Mouse (Mus musculus): ENCODE results near the gene Crtac1. TPM values are rescaled to one million over a fixed set of nuclear protein-coding genes. Genes with fewer than 3 reads are reported as not detected.
A peak's percentile ranks its signal among the peaks of the same experiment; 100 is the strongest.

Crtac1 gene
- polyA plus RNA-seq, 1 experiment, result 0.48 TPM

GRCm38 (mm10) chr19:42429410-42429809 lies 2.2 kb downstream of the Crtac1 start:
- H3K36me3 ChIP-seq (ENCODE audit: control insufficient read depth, insufficient read depth, low read length), result no peaks in the 10 kb centered on the region
- H3K4me3 ChIP-seq (ENCODE audit: low read depth, low read length), result no peak overlapping the region
- peaks cover 8% of the 10 kb centered on the region; the same call in 1 of the 2 replicates for H3K4me1 ChIP-seq (ENCODE audit: control insufficient read depth, insufficient read depth, insufficient read length, low read length)
- TF ChIP-seq CTCF (IDR thresholded peaks at IDR 0.05; ENCODE audit: extremely low read depth, insufficient read length, insufficient replicate concordance, low read depth, low read length), result peak; percentile 66; the same call in 1 of the 2 replicates
- no peak for TF ChIP-seq POLR2A (IDR thresholded peaks at IDR 0.05; ENCODE audit: low read depth, low read length)
- H3K27me3 ChIP-seq (ENCODE audit: control insufficient read depth, insufficient read depth, low read length), result peaks cover 47% of the 10 kb centered on the region
- 14% methylated on average over 3 of the region's 3 CpGs for WGBS
- no peak overlapping the region for H3K27ac ChIP-seq (ENCODE audit: insufficient read depth, low read depth, low read length)

- H3K27ac ChIP-seq (ENCODE audit: insufficient read depth, low read depth, low read length), result no peak overlapping the region
- H3K4me1 ChIP-seq (ENCODE audit: control insufficient read depth, insufficient read depth, insufficient read length, low read length), result no peaks in the 10 kb centered on the region
- 9% methylated on average over 3 of the region's 3 CpGs for WGBS
- no peak for TF ChIP-seq CTCF (IDR thresholded peaks at IDR 0.05; ENCODE audit: extremely low read depth, insufficient read length, insufficient replicate concordance, low read depth, low read length)
- TF ChIP-seq POLR2A (IDR thresholded peaks at IDR 0.05; ENCODE audit: low read depth, low read length), result no peak
- H3K36me3 ChIP-seq (ENCODE audit: control insufficient read depth, insufficient read depth, low read length), result no peaks in the 10 kb centered on the region
- peaks cover 7% of the 10 kb centered on the region; the same call in 1 of the 2 replicates for H3K27me3 ChIP-seq (ENCODE audit: control insufficient read depth, insufficient read depth, low read length)
- H3K4me3 ChIP-seq (ENCODE audit: low read depth, low read length), result no peak overlapping the region
Measured at GRCm38 (mm10) chr19:42425208-42425607, 6.4 kb downstream of the Crtac1 start.

GRCm38 (mm10) chr19:42415042-42415441 lies 16.5 kb downstream of the Crtac1 start:
- no peak for TF ChIP-seq POLR2A (IDR thresholded peaks at IDR 0.05; ENCODE audit: low read depth, low read length)
- no peak for TF ChIP-seq CTCF (IDR thresholded peaks at IDR 0.05; ENCODE audit: extremely low read depth, insufficient read length, insufficient replicate concordance, low read depth, low read length)
- Histone ChIP-seq H3K4me3 (ENCODE audit: low read depth, low read length) (no peak overlapping the region), H3K36me3 (ENCODE audit: control insufficient read depth, insufficient read depth, low read length) (no peaks in the 10 kb centered on the region), H3K27ac (ENCODE audit: insufficient read depth, low read depth, low read length) (no peak overlapping the region), H3K4me1 (ENCODE audit: control insufficient read depth, insufficient read depth, insufficient read length, low read length) (no peaks in the 10 kb centered on the region), H3K27me3 (ENCODE audit: control insufficient read depth, insufficient read depth, low read length) (no peaks in the 10 kb centered on the region; the same call in 1 of the 2 replicates)
- WGBS, result 76% methylated on average over 8 of the region's 8 CpGs

- no peaks in the 10 kb centered on the region for H3K36me3 ChIP-seq (ENCODE audit: control insufficient read depth, insufficient read depth, low read length)
- H3K27me3 ChIP-seq (ENCODE audit: control insufficient read depth, insufficient read depth, low read length), result no peaks in the 10 kb centered on the region; the same call in 1 of the 2 replicates
- H3K4me1 ChIP-seq (ENCODE audit: control insufficient read depth, insufficient read depth, insufficient read length, low read length), result no peaks in the 10 kb centered on the region
- no peak overlapping the region for H3K4me3 ChIP-seq (ENCODE audit: low read depth, low read length)
- no peak overlapping the region for H3K27ac ChIP-seq (ENCODE audit: insufficient read depth, low read depth, low read length)
- 46% methylated on average over 5 of the region's 5 CpGs for WGBS
- no peak for TF ChIP-seq CTCF (IDR thresholded peaks at IDR 0.05; ENCODE audit: extremely low read depth, insufficient read length, insufficient replicate concordance, low read depth, low read length)
- no peak for TF ChIP-seq POLR2A (IDR thresholded peaks at IDR 0.05; ENCODE audit: low read depth, low read length)
Measured at GRCm38 (mm10) chr19:42409856-42410255, 21.7 kb downstream of the Crtac1 start.

- Histone ChIP-seq H3K36me3 (ENCODE audit: control insufficient read depth, insufficient read depth, low read length) (no peaks in the 10 kb centered on the region), H3K4me1 (ENCODE audit: control insufficient read depth, insufficient read depth, insufficient read length, low read length) (no peaks in the 10 kb centered on the region), H3K4me3 (ENCODE audit: low read depth, low read length) (no peak overlapping the region), H3K27me3 (ENCODE audit: control insufficient read depth, insufficient read depth, low read length) (no peaks in the 10 kb centered on the region; the same call in 1 of the 2 replicates), H3K27ac (ENCODE audit: insufficient read depth, low read depth, low read length) (no peak overlapping the region)
- 2% methylated on average over 19 of the region's 19 CpGs for WGBS
- no peak for TF ChIP-seq POLR2A (IDR thresholded peaks at IDR 0.05; ENCODE audit: low read depth, low read length)
Measured at GRCm38 (mm10) chr19:42409226-42409625, 22.4 kb downstream of the Crtac1 start.

- Histone ChIP-seq H3K27ac (ENCODE audit: insufficient read depth, low read depth, low read length) (no peak overlapping the region), H3K4me1 (ENCODE audit: control insufficient read depth, insufficient read depth, insufficient read length, low read length) (no peaks in the 10 kb centered on the region), H3K36me3 (ENCODE audit: control insufficient read depth, insufficient read depth, low read length) (no peaks in the 10 kb centered on the region), H3K27me3 (ENCODE audit: control insufficient read depth, insufficient read depth, low read length) (0 out of 2 replicates have a peak, but pooled peaks cover 2% of the 10 kb centered on the region), H3K4me3 (ENCODE audit: low read depth, low read length) (no peak overlapping the region)
- WGBS, result 85% methylated on average over 15 of the region's 15 CpGs
- TF ChIP-seq POLR2A (IDR thresholded peaks at IDR 0.05; ENCODE audit: low read depth, low read length) (no peak), CTCF (IDR thresholded peaks at IDR 0.05; ENCODE audit: extremely low read depth, insufficient read length, insufficient replicate concordance, low read depth, low read length) (no peak)
Measured at GRCm38 (mm10) chr19:42404364-42404763, 27.2 kb downstream of the Crtac1 start.

- WGBS, result 53% methylated on average over 3 of the region's 3 CpGs
- H3K4me1 ChIP-seq (ENCODE audit: control insufficient read depth, insufficient read depth, insufficient read length, low read length), result no peaks in the 10 kb centered on the region
- H3K27ac ChIP-seq (ENCODE audit: insufficient read depth, low read depth, low read length), result no peak overlapping the region
- H3K4me3 ChIP-seq (ENCODE audit: low read depth, low read length), result no peak overlapping the region
- 0 out of 2 replicates have a peak, but pooled peaks cover 2% of the 10 kb centered on the region for H3K27me3 ChIP-seq (ENCODE audit: control insufficient read depth, insufficient read depth, low read length)
- TF ChIP-seq CTCF (IDR thresholded peaks at IDR 0.05; ENCODE audit: extremely low read depth, insufficient read length, insufficient replicate concordance, low read depth, low read length) (no peak), POLR2A (IDR thresholded peaks at IDR 0.05; ENCODE audit: low read depth, low read length) (no peak)
- no peaks in the 10 kb centered on the region for H3K36me3 ChIP-seq (ENCODE audit: control insufficient read depth, insufficient read depth, low read length)
Measured at GRCm38 (mm10) chr19:42399974-42400373, 31.6 kb downstream of the Crtac1 start.
